Mouse (Mus musculus) lung, postnatal 14 days (tissue): Measurements from ENCODE around the gene Kremen2.
"Not testable (repeated sequence)": the region's sequence is repeated elsewhere in the genome, so short reads cannot be mapped to it uniquely, and the experiment has no call there.

Experiments
- DNase-seq: peaks from one replicate; pipeline ENCODE4 v3.0.0; 2021

The Kremen2 gene

DNA sequence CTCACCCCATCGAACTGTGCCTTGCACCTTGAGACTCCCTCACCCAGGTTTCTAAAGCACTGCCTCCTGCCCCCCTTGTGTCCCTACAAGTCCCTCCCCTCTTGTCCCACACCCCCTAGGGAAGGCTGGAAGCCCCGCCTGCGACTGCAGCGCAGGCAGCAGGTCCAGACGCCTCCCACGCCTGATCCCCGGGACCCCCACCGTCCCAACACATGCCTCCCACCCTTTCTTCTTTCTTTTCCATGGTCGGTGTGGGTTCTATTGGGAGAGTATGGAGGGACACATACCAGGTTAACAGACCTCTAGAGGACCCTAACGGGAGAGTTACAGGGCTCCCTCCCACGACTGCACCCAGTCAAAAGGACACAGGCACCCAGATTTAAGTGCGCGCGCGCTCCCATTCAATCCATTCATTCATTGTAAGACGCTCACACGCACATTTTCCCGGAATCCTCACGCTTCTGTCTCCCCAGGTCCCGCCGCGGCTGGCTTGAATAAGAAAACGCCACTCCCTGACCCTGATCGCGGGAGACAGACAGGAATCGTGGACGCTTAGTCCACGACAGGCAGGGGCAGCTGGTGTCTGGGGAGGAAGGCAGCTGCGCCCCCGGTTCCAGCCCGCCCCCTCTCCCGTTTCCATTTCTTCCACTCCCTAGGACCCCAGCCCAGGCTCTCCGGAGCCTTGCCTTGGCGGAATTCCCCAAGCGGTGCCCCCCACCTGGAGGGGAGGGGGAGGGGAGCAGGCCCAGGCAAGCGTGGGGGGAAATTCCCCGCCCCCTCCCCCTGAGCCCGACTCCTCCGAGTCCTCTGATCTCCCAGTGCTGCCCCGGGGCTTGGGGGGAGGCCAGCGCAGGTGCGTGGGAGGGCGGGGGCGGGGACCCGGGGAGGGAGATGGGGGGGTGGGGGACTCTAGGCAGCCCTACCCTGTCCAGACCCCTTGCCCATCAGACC, at the start of gene Kremen2:
Gene Kremen2, minus strand, starts transcription at position 533 of the 951 bp plus-strand sequence.
- DNase-seq = no peak

GRCm38 (mm10) chr17:23795323-23795722, 49.7 kb upstream of the Kremen2 start:
- DNase-seq = no peak

DNA sequence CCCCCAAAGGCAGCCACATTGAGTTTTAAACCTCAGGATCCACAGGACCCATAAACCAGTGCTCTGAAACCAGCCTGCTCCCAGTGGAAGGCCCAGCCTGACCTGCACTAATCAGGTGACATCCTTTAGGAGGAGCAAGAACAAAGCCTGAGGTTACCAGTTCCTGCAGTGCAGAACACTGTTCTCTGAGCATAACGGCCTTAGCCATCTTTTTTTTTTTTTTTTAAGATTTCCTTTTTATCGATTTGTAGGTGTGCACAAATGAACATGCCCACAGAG, 45.4 kb upstream of the Kremen2 start:
- no peak for DNase-seq

DNA sequence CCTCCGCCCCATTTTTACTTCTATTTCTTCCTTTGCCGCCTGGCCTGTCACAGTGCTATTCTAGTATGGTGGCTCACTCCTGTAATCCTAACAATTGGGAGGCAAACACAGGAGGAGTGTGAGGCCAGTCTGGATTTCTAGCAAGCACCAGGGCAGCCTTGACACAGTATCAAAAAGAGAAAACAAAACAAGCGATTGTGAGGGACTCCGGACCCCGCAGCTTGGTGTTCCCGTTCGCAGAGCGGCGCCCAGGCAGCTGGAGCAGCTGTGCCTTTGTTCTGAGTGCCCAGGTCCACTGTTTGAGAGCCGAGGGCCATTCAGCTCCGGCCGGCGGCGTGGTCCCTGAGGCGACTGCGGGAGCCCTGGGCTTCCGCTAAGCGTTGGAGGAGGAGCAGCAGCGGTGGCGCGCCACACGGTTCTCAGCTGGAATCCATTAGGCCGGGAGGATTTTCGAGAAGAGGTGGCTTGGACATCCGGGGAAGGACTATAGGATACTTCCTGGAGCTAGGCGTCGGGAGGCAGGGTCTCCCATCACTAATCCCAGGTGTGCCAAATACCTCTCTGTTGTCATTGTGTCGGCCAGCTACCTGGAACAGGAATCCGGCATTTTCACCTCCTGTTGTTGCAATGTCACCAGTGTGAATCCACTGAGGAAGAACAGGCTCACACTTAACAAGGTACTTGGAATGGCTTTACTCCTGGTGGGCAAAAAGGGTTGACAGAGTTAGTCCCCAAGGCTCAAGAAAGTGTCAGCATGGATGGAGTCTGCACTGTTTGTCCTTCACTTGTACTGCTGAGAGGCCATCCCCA, 44.8 kb upstream of the Kremen2 start, which contains the start of gene Srrm2:
Gene Srrm2, plus strand, starts transcription at position 264 of the 810 bp plus-strand sequence.
- DNase-seq = peak; percentile 66

DNA sequence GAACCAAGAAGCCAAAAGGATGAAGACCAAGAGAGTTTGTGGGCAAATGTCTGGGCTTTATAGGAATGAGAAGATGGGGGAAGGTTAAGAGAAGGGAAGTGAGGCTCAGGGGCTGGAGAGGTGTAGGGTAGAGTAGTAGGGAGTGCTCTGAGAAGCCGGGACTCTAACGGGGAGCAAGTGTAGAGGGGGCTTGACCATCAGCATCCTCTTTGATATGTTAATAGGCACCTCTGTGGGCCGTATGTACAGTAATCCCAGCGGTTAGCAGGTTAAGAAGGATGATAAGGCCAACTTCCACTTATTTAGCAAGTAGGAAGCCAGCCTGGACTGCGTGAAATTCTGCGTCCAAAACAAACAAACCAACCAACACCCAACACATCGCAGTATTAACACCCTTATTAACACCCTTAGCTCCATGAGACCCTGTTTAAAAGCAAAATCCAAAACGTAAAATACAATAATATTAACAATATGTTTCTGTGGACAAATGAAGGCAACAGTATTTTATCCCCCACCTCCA, 44.2 kb upstream of the Kremen2 start:
- DNase-seq = no peak

GRCm38 (mm10) chr17:23788973-23789372, 43.3 kb upstream of the Kremen2 start:
- DNase-seq = no peak

GRCm38 (mm10) chr17:23786510-23786931, 40.9 kb upstream of the Kremen2 start:
- DNase-seq = no peak

- peak; percentile 74 for DNase-seq
Measured at GRCm38 (mm10) chr17:23785561-23786471, 40.2 kb upstream of the Kremen2 start, which contains the start of gene Flywch2. Gene Flywch2 (minus strand): TSS chr17:23786081.

DNA sequence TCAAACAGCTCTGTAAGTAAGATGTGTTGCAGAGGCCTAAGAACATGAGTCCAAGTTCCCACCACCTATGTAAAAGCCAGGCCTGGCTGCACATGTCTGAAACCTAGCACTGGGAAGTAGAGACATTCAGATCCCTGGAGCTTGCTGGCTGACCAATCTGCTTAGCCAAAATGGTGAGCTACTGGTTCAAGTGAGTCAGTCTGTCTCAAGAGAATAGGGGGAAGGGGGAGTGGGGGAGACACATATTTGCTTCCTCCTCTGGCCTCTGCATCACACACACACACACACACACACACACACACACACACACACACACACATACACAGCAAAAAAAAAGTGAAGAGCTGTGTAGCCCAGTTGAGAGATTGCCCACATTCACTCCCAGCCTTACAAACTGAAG, 37.7 kb upstream of the Kremen2 start:
- DNase-seq = no peak

- no peak for DNase-seq
Measured at GRCm38 (mm10) chr17:23778447-23778846, 32.8 kb upstream of the Kremen2 start.

DNA sequence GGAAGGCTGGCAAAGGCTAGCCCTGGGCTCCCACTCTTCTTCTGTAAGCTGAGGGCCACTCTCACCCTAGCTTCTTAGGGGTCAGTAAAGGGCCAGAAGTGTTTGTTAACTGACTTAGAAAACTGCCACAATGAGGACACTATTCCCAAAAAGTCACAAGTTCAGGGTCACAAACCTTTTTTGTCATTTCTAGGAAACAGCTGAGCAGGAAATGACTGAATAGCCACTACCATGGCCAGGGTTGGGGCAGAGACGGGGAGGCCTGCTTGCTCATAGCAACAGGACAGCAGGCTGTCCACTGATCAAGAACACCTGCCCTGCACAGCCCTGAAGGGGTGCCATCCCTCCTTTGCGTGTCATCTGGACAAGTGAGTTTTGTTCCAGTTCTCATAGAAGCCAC, 31.5 kb upstream of the Kremen2 start:
- no peak for DNase-seq

DNA sequence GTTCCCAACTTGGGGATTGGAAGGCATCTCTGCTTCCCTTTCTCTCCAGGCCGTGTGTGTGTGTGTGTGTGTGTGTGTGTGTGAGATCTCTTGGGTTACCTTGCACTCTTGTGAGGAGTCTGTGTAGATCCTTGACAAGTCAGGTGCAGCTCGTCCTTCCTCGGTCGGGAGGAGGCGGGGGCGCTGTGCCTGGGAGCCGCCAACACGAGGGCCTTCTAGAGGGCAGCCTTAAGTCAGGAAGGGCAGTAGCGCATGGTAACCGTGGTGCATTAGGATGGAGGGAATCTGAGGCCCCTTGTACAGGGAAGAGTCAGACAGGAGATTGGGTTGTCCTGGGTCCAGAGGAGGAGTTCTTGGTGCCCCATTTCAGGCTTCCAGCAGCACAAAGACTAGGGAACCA, 30.6 kb upstream of the Kremen2 start:
- no peak for DNase-seq

DNA sequence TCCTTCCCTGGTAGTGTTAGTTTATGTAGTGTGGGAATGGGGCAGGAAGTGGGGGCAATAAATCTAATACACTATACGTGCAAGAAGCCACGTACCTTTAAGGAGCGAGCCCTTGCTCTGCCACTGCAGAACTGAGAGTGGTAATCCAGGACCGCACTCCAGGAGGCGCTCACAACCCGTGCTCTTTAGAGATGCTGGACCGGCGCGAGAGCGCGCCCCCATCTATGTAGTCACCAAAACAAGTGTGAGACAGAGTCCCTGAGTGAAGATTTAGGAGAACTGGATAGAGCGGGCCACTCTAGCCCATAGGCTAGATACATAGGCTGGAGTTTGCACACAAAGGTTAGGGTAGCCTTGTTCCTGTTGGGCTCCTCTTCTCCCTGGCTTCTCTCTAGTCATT, 28.5 kb upstream of the Kremen2 start:
- DNase-seq = peak; percentile 90

DNA sequence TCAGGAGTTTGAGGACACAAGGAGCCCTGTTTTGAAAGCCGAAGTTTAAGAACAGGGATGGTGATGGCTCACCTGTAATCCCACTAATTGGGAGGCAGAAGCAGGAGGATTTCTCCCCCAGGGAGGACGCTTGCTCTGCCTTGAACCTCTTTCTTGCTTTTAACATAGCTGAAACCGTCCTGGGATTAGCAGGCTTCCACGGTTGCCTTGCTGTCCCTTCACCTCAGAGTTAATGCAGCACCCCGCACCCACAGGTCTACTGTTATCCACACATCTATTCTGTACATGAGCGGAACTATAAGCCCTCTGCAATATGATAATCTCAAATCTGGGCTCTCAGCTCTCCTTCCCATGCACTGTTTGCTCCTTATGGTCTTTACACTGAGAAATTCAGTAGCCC, 28.0 kb upstream of the Kremen2 start:
- DNase-seq = no peak

- DNase-seq = not testable (repeated sequence)
Measured at GRCm38 (mm10) chr17:23772219-23772556, 26.6 kb upstream of the Kremen2 start.

DNA sequence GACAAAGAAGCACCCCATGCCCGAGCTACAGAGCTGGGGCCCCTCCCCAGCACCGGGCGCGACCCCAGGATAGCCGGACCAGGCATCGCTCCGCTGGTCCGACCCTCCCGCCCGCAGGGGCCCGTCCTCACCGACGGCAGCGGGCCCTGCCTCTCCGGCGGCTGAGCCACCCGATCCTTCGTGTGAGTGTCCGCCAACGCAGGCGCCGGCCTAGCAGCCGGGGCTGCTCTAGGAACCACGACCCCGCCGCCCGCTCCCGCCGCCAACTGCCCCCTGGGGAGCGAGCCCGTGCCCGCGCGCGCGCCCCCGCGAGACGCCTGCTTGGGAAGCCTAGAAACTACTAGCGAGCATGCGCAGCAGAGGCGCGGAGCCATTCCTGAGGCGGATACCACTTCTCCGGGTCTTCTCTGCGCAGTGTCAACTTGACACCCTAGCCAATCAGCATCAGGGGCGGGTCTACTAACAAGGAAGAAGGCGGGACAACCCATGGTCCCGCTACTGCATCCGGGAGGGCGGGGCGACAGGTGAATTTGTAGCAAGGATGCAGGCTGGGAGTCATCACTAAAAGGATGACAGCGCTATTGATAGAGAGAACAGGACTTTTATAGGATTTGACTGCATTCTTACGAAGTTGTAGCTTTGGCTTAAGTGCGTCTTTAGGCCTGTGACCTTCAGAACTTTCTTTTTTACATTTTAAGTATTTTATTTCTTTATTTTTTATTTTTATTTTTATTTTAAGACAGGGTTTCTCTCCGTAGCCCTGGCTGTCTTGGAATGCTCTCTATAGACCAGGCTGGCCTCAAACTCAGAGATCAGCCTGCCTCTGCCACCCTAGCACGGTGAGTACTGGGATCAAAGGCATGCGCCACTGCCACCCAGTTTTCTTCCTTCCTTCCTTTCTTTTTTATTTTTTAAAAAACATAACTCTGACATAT, 25.9 kb upstream of the Kremen2 start, which contains the start of gene Flywch1:
Gene Flywch1, minus strand, starts transcription at position 319 of the 935 bp plus-strand sequence.
- DNase-seq = peak; percentile 97

GRCm38 (mm10) chr17:23770896-23771283, 25.3 kb upstream of the Kremen2 start:
- DNase-seq = no peak

DNA sequence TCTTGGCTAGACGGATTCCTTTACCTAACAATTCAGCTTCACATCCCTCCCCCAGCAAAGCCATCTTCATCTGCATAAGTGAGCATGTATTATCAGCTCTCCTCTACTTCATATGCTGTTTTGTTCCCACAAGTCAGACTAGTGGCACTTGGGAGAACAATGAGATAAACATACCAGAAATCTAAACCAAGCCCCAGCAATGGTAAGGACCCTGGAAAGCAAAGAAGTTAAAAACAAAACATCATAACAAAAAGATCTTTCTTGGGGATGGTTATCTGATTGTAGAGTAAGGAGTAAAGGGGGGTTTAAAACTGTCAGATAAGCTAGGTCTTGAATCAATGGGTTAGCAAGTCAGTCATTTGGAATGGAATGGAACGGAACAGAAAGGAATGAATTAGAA, 24.9 kb upstream of the Kremen2 start:
- no peak for DNase-seq

GRCm38 (mm10) chr17:23762976-23763375, 17.3 kb upstream of the Kremen2 start:
- no peak for DNase-seq

GRCm38 (mm10) chr17:23761155-23761554, 15.5 kb upstream of the Kremen2 start:
- no peak for DNase-seq

DNA sequence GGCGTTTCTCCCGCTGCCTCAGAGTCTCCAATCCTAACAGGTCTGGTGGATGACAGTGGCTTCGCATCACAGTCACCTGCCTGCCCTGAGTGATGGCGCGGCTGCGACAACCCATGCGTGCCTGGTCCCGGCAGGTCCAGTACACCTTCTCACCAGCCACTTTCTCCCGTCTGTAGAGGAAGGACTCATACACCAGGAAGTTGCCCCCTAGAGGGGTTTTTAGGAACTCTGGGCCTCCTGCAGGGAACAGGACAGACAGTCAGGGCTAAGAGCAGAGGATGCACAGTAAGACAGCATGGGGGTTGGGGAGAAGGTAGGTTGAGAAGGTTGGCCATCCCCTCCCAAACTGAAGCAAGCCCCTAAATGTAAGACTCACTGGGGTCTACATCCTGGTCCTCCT, 14.6 kb upstream of the Kremen2 start:
- no peak for DNase-seq
